Mouse (Mus musculus): ENCODE results near the gene Obp1b.
"Not testable (repeated sequence)": the region's sequence is repeated elsewhere in the genome, so short reads cannot be mapped to it uniquely, and the experiment has no call there.

The Obp1b gene

DNA sequence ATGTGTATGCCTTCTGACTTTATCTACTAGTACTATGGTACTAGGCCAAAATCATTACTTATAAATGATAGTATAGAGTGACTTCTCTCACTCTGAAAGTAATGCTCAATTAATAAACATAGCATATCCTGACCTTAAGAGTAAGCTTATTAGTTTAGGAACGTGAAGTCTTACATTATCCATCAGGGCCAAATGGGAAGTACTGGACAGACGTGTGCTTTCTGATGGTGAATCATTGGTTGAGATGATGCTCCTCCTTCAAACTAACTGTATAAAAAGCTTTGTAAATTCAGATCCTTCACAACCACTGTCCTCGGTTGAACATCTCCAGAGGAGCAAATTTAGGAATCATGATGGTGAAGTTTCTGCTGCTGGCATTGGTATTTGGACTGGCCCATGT lies at the start of gene Obp1b:
TSS of gene Obp1b (plus strand) at position 301 of the 400 bp plus-strand sequence.
- not testable (repeated sequence) for DNase-seq (ENCODE audit: low read depth in 1 of 2, low spot score in 2 of 2)

DNA sequence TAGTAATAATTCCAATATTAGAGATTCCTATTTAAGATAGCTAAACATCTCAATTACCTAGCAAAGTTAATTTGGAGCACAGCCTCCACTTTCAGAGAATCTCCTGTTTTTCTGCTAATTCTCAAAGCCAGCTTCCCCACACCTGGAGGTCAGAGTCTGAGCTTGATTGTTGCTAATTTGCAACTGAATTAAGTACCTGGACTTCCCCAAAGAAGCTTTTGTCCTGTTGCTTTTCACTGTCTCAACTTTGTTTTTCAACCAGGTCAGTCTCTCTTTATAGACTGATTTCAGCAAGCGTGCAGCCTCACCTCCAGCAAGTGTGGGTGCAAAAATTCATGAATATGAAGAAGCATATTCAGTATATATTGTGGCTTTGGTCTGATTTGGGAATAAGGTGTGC lies 15.6 kb downstream of the Obp1b start:
- DNase-seq (ENCODE audit: low read depth in 1 of 2, low spot score in 2 of 2): not testable (repeated sequence)

DNA sequence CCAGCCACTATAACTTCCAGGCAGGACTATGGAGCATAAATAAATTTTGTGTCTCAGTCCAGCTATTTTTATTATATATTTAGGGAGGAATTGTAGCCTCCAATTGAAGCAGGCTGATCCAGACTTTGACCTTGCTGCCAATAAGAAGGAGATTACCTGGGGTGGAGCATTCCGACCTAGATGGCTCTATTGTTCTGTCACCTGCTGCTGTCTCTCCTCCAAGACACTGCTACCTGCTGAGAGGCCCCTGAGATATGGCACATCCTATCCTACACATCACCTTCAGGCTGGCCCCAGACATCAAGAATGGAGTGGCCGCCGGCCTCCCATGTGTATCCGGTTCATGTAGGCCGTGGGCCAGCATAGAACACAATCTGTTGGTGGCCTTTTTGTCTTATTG lies 16.3 kb downstream of the Obp1b start:
- DNase-seq (ENCODE audit: low read depth in 1 of 2, low spot score in 2 of 2): no peak
